Mouse (Mus musculus): Measurements from ENCODE around the gene Cxcl9. TPM values are rescaled to one million over a fixed set of nuclear protein-coding genes. Genes with fewer than 3 reads are reported as not detected.
"Not testable (repeated sequence)": the region's sequence is repeated elsewhere in the genome, so short reads cannot be mapped to it uniquely, and the experiment has no call there.

Gene Cxcl9
- polyA plus RNA-seq, 1 experiment from 2014 or later: 0.05 TPM

DNA sequence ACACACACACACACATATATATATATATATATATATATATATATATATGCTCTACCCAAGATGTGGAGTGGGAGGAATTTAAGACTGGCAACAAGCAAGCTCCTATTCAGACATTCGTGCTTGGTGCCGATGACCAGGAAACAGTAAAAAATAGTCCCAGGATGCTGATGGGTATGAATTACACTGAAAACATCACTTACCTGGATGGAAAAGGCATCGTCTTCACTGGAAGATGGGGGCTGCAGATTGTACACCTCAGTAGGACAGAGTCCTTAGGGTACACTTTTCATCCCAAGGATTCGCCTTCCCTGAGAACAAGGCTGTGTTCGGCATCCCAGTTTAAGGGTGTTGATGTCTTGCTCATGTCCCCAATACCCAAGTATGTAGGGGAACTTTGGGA is 36.1 kb upstream of the Cxcl9 start:
- Histone ChIP-seq H3K4me2 (replicated peaks; ENCODE audit: low read depth) (no peak overlapping the region), H3K27me3 (replicated peaks; ENCODE audit: control insufficient read depth, insufficient read depth, low read length) (no peaks in the 10 kb centered on the region), H3K4me1 (replicated peaks; ENCODE audit: control insufficient read depth, insufficient read depth, low read length) (no peaks in the 10 kb centered on the region; the same call in 1 of the 2 replicates), H3K4me3 (ENCODE audit: low read depth, low read length) (no peak overlapping the region), H3K9ac (ENCODE audit: low read depth, low read length) (no peak overlapping the region), H3K9me3 (ENCODE audit: control insufficient read depth) (no peaks in the 10 kb centered on the region), H3K27ac (ENCODE audit: low read depth, low read length) (no peak overlapping the region), H3K36me3 (ENCODE audit: control insufficient read depth, insufficient read depth) (no peaks in the 10 kb centered on the region)
- no peak for TF ChIP-seq CTCF (IDR thresholded peaks at IDR 0.05; ENCODE audit: low read depth)
- 95% methylated on average over 5 of the region's 5 CpGs for WGBS
- ATAC-seq: no peak

DNA sequence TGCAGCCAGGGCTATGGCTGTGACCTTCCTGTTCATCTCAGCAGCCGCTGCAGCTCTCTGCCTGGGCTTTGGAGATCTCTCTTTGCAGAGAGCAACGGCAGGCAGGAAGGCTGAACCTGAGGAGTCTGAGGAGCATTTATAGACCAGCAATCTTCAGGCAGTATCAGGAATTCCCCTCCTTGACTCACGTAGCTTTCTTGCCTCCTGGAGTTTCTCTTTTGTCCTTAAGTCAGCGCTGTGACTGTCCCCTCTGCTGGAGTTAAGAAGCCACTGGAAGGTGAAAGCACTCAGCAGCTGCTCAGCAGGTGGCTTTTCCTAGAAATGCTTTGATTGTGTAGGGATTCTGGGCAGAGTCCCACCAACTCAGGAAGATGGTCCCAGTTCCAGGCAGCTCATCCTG is 35.3 kb upstream of the Cxcl9 start:
- no peaks in the 10 kb centered on the region; the same call in 1 of the 2 replicates for H3K4me1 ChIP-seq (replicated peaks; ENCODE audit: control insufficient read depth, insufficient read depth, low read length)
- 21% methylated on average over 4 of the region's 4 CpGs for WGBS
- H3K9me3 ChIP-seq (ENCODE audit: control insufficient read depth): no peaks in the 10 kb centered on the region
- TF ChIP-seq CTCF (IDR thresholded peaks at IDR 0.05; ENCODE audit: low read depth): no peak
- no peak for ATAC-seq
- H3K36me3 ChIP-seq (ENCODE audit: control insufficient read depth, insufficient read depth): no peaks in the 10 kb centered on the region
- no peak overlapping the region for H3K9ac ChIP-seq (ENCODE audit: low read depth, low read length)
- no peaks in the 10 kb centered on the region for H3K27me3 ChIP-seq (replicated peaks; ENCODE audit: control insufficient read depth, insufficient read depth, low read length)
- H3K4me2 ChIP-seq (replicated peaks; ENCODE audit: low read depth): no peak overlapping the region
- no peak overlapping the region for H3K4me3 ChIP-seq (ENCODE audit: low read depth, low read length)
- no peak overlapping the region for H3K27ac ChIP-seq (ENCODE audit: low read depth, low read length)

DNA sequence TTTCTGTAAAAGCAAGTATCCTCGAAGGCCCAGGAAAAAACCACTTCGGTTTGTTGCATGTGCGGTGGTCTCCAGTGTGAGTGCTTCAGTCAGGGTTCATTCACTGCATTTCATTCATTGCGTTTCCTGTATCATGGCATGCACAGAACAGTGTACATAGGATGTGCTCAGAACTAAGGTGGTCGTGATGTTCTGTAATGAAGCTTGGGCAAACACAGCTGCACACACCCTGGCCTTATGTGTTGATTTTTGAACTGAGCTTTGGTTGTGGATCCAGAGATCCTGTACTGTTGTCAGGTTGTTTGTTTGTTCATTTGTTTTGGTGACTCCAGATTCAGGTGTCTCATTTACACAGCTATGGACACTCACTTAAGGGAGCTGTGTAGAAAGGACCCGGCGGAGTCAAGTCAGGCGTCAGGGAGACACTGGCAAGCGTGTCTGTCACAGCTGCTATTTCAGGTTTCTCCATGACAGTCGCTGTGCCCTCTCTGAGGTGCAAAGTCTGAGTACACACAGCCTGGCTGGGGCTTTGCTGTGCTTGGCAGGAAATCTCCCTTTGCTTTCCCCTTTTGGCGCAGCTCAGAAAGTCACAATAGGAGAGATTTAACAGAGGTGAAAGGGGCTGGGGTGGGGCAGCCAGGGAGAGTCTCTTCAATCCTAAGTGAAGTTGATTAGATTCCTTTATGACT is 31.0 kb upstream of the Cxcl9 start:
- 0 out of 2 replicates have a peak, but pooled peaks have one; percentile 12 for TF ChIP-seq CTCF (IDR thresholded peaks at IDR 0.05; ENCODE audit: low read depth)
- peaks cover 2% of the 10 kb centered on the region; the same call in 1 of the 2 replicates for H3K27me3 ChIP-seq (replicated peaks; ENCODE audit: control insufficient read depth, insufficient read depth, low read length)
- peak; percentile 25; the same call in 1 of the 2 replicates for ATAC-seq
- H3K4me1 ChIP-seq (replicated peaks; ENCODE audit: control insufficient read depth, insufficient read depth, low read length): no peaks in the 10 kb centered on the region
- H3K4me3 ChIP-seq (ENCODE audit: low read depth, low read length): no peak overlapping the region
- H3K9ac ChIP-seq (ENCODE audit: low read depth, low read length): no peak overlapping the region
- no peaks in the 10 kb centered on the region for H3K36me3 ChIP-seq (ENCODE audit: control insufficient read depth, insufficient read depth)
- WGBS: 59% methylated on average over 11 of the region's 11 CpGs
- H3K4me2 ChIP-seq (replicated peaks; ENCODE audit: low read depth): no peak overlapping the region
- no peaks in the 10 kb centered on the region for H3K9me3 ChIP-seq (ENCODE audit: control insufficient read depth)
- H3K27ac ChIP-seq (ENCODE audit: low read depth, low read length): no peak overlapping the region

- no peaks in the 10 kb centered on the region for H3K36me3 ChIP-seq (ENCODE audit: control insufficient read depth, insufficient read depth)
- 12% methylated on average over 12 of the region's 12 CpGs for WGBS
- TF ChIP-seq CTCF (IDR thresholded peaks at IDR 0.05; ENCODE audit: low read depth): 0 out of 2 replicates have a peak, but pooled peaks have one; percentile 4
- H3K4me2 ChIP-seq (replicated peaks; ENCODE audit: low read depth): no peak overlapping the region
- peaks cover 2% of the 10 kb centered on the region; the same call in 1 of the 2 replicates for H3K27me3 ChIP-seq (replicated peaks; ENCODE audit: control insufficient read depth, insufficient read depth, low read length)
- ATAC-seq: 0 out of 2 replicates have a peak, but pooled peaks have one; percentile 25
- no peak overlapping the region for H3K4me3 ChIP-seq (ENCODE audit: low read depth, low read length)
- no peak overlapping the region for H3K9ac ChIP-seq (ENCODE audit: low read depth, low read length)
- H3K9me3 ChIP-seq (ENCODE audit: control insufficient read depth): no peaks in the 10 kb centered on the region
- no peak overlapping the region for H3K27ac ChIP-seq (ENCODE audit: low read depth, low read length)
- no peaks in the 10 kb centered on the region for H3K4me1 ChIP-seq (replicated peaks; ENCODE audit: control insufficient read depth, insufficient read depth, low read length)
Measured at GRCm38 (mm10) chr5:92358033-92358432, 30.2 kb upstream of the Cxcl9 start.

GRCm38 (mm10) chr5:92353517-92353916 is 25.6 kb upstream of the Cxcl9 start:
- H3K4me1 ChIP-seq (replicated peaks; ENCODE audit: control insufficient read depth, insufficient read depth, low read length): no peaks in the 10 kb centered on the region; the same call in 1 of the 2 replicates
- H3K27me3 ChIP-seq (replicated peaks; ENCODE audit: control insufficient read depth, insufficient read depth, low read length): peaks cover 2% of the 10 kb centered on the region; the same call in 1 of the 2 replicates
- H3K9me3 ChIP-seq (ENCODE audit: control insufficient read depth): no peaks in the 10 kb centered on the region
- WGBS: 15% methylated on average over 11 of the region's 11 CpGs
- no peak overlapping the region; the same call in 1 of the 2 replicates for H3K27ac ChIP-seq (ENCODE audit: low read depth, low read length)
- H3K4me3 ChIP-seq (ENCODE audit: low read depth, low read length): peak overlapping the region; percentile 42
- ATAC-seq: 0 out of 2 replicates have a peak, but pooled peaks have one; percentile 58
- H3K9ac ChIP-seq (ENCODE audit: low read depth, low read length): peak overlapping the region; percentile 38
- TF ChIP-seq CTCF (IDR thresholded peaks at IDR 0.05; ENCODE audit: low read depth): no peak
- H3K36me3 ChIP-seq (ENCODE audit: control insufficient read depth, insufficient read depth): no peaks in the 10 kb centered on the region
- peak overlapping the region; percentile 59 for H3K4me2 ChIP-seq (replicated peaks; ENCODE audit: low read depth)

GRCm38 (mm10) chr5:92352716-92353115 is 24.8 kb upstream of the Cxcl9 start:
- not testable (repeated sequence) for H3K9ac ChIP-seq (ENCODE audit: low read depth, low read length); H3K4me1 ChIP-seq (replicated peaks; ENCODE audit: control insufficient read depth, insufficient read depth, low read length); H3K27ac ChIP-seq (ENCODE audit: low read depth, low read length); ATAC-seq; H3K9me3 ChIP-seq (ENCODE audit: control insufficient read depth); H3K4me2 ChIP-seq (replicated peaks; ENCODE audit: low read depth); H3K27me3 ChIP-seq (replicated peaks; ENCODE audit: control insufficient read depth, insufficient read depth, low read length); H3K4me3 ChIP-seq (ENCODE audit: low read depth, low read length); H3K36me3 ChIP-seq (ENCODE audit: control insufficient read depth, insufficient read depth)
- WGBS: 59% methylated on average over 4 of the region's 4 CpGs

Measured in intestine, postnatal 0 days (tissue).